Mouse (Mus musculus) frontal cortex, postnatal 25 days (tissue): ENCODE data around the gene Gpr37l1.
"Not testable (repeated sequence)": the region's sequence is repeated elsewhere in the genome, so short reads cannot be mapped to it uniquely, and the experiment has no call there.

Source experiments
- DNase-seq, 2 experiments: peaks; one replicate each; pipeline ENCODE4 v3.0.0; 2022; ENCODE audit warnings: low spot score in 2 of 2

Gpr37l1 gene

GRCm38 (mm10) chr1:135167435-135167834 lies at the start of gene Gpr37l1:
Gene Gpr37l1, minus strand, starts transcription at chr1:135167681.
- no peak for DNase-seq

DNA sequence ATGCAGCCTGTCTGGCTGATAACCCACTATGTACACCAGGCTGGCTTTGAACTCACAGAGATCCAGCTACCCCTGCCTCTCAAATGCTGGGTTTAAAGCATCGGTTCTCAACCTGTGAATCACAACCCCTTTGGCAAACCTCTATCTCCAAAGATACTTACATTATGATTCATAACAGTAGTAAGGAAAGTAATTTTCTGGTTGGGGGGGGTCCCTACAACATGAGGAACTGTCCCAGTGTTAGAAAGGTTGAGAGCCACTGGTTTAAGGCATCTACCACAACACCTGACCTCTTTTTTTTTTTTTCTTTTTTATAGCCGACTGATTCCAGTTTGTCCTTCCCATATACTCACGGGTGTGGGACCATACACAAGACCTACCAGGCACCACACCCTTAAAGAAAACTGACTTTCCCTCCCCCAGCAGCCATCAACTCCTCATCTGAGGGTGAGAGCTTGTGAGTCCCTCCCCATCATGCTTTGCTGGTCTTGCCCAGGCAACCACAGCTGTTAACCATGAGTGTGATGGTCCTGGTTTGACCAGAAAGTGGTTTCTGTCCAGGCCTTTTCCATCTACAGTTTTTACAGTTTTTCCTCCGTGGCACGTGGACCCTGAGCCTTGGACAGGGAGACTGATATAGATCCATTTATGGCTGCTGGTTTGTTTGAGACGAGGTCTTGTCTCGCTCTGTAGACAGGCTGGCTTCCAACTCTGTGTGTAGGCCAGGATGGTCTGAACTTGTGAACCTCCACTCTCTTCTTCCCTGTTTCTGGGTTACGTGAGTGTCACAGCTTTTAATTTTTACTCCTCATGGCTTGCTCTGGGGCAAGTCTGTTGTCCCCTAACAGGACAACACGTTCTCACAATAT lies 46.5 kb upstream of the Gpr37l1 start:
- DNase-seq, result no peak

GRCm38 (mm10) chr1:135210421-135210820 lies 42.9 kb upstream of the Gpr37l1 start:
- DNase-seq, result no peak

GRCm38 (mm10) chr1:135208716-135209115 lies 41.2 kb upstream of the Gpr37l1 start:
- no peak for DNase-seq

DNA sequence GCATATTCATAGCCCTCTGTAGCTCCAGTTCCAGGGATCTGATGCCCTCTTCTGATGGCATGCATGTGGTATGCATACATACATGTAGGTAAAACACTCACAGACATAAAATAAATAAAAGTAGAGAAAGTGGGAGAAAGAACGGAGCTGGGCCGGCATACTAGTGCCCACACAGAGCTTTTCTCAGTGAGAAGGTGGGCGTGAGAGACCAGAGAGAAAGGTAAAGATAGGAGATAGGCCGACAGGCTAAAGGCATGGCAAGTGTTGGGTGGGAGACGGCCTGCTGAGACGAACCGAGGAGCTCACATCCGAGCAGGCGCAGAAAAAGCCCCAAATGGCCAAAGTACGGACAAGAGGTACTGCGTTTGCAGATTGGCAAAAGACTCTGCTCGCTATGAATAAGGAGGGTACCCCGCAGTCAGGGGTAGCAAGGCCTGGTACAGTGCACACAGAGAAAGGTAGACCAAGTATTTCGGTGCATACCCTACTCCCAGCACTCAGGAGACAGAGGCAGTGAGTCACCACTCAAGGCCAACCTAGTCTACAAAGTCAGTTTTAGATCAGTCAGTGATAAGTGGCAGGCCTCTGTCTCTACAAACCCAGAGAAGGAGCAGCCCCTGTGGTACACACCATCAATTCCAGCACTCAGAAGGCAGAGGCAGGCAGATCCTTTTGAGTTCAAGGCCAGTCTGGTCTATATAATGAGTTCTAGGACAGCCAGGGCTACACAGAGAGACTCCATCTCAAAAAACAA lies 39.3 kb upstream of the Gpr37l1 start:
- DNase-seq, result no peak

GRCm38 (mm10) chr1:135205257-135205656 lies 37.8 kb upstream of the Gpr37l1 start:
- DNase-seq, result no peak

DNA sequence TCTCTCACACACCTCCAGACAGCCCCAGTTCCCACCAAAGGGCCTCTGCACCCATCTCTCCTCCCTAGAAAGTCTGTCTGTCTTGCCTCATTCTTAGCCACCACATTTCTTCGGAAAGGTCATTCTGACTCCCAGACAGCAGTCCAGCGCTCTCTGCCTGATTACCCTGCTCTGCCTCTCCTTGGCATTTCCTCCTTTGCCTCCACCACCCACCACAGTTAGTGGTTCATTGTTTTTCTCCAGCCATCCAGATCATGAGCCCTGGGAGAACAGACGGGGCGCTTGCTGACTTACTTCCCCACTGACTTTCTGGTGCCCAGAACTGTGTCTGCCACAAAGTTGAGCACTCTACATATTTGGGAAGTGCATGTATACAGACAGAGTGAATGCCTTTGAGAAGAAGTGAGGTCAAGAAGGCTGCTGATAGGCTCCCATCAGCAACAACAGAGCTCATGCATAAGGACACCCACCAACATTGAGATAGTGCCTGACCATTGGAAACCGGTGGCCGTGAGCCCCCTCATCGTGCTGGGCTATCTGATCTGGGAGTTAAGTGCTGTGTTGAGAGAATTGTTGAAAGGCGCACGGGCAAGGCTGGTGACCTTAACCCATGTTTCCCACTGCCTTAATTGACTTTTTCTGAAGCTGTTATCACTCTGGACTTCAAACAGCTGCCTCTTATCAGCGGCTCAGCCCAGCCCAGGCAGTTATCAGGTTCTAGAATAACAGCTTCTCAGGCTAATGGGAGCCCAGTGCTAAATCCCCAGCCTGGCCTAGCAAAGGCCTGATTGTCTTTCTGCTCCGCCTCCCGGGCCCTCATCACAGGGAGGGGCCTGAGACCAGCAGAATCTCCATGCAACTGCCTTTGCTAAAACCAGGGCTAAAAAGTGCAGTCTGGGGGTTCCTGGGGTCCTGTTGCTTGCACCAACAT lies 37.0 kb upstream of the Gpr37l1 start:
- DNase-seq, result no peak

DNA sequence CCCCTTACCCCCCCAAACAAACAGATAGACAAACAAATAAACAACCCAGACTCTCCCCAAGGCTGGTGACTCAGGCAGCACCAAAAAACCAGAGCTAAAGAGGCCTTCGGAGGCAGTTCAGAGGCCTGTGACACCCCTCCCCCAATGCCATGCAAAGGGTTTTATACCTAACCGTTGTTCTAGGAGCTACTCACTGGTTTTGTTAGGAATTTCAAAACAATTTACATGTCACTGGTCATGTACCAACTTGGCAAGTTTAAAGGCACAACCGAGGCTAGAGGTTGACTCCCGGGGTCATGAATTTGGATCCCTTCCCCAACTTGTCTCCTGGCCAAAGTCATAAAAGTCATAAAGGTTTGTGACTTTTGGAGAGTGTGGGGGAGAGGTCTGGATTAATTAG lies 32.9 kb upstream of the Gpr37l1 start:
- DNase-seq, result no peak

DNA sequence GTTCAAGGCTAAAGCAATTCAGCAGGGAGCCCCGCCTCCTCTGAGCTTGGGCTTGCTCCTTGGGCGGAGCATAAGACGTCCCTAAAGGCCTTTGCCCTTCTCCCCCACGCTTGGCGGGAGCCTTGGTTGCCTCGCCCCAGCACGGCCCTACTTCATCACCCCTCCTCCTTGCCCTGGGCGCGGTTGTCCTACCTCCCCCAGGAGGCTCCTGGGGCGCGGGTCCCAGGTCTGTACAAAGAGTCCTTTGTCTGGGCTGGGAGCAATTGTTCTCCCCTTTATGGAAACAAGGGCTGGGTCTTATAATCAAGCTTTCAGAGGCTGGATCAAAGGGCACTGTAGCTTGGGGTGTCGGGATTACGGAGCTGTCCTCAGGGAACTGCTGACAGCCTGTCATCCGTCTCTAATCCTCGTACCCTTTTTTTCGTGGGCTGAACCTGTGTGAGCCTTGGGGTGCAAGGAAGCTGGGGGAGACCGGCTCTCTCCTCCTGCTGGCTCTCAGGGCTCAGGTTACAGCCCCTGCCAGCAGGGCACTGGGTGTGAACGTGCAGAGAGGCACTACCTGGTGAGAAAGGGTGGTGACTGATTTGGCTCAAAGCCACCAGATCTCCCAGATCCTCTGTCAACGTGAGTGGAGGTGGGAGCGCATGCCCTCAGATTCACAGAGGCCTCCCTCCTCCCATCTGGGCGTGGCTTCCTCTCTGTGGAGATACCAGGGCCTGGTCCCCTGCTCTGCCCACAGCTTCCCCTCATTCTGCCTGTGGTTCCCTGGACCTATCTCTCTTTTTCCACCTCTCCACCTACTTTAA lies 31.7 kb upstream of the Gpr37l1 start:
- DNase-seq, result no peak

GRCm38 (mm10) chr1:135198412-135198811 lies 30.9 kb upstream of the Gpr37l1 start:
- DNase-seq, result no peak

- DNase-seq, result no peak
Measured at GRCm38 (mm10) chr1:135195907-135196440, 28.5 kb upstream of the Gpr37l1 start.

GRCm38 (mm10) chr1:135194335-135194734 lies 26.9 kb upstream of the Gpr37l1 start:
- not testable (repeated sequence) for DNase-seq

- DNase-seq, result no peak
Measured at GRCm38 (mm10) chr1:135189186-135189585, 21.7 kb upstream of the Gpr37l1 start.

GRCm38 (mm10) chr1:135188197-135188596 lies 20.7 kb upstream of the Gpr37l1 start:
- DNase-seq, result no peak

- DNase-seq, result not testable (repeated sequence)
Measured at GRCm38 (mm10) chr1:135187016-135187415, 19.5 kb upstream of the Gpr37l1 start.

- DNase-seq, result no peak
Measured at GRCm38 (mm10) chr1:135186427-135186826, 18.9 kb upstream of the Gpr37l1 start.

DNA sequence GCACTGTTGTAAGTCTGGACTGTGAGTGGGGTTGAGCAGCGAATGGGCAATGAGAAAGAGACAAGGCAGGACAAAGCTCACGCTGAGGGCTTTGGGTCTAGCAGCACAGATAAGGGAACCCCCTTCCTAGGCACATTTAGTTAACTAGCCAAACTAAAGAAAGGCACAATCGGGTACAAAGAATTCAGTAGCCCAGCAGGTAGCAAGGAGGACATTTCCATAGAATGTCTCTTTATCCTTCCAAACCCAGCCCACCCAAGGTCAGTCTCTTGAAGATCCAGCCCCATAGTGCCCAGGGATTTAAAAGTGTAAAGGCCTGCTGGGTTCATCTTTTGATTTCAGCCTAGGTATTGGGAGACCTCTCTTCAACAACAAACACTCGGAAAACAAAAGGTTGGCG lies 18.5 kb upstream of the Gpr37l1 start:
- DNase-seq, result no peak

DNA sequence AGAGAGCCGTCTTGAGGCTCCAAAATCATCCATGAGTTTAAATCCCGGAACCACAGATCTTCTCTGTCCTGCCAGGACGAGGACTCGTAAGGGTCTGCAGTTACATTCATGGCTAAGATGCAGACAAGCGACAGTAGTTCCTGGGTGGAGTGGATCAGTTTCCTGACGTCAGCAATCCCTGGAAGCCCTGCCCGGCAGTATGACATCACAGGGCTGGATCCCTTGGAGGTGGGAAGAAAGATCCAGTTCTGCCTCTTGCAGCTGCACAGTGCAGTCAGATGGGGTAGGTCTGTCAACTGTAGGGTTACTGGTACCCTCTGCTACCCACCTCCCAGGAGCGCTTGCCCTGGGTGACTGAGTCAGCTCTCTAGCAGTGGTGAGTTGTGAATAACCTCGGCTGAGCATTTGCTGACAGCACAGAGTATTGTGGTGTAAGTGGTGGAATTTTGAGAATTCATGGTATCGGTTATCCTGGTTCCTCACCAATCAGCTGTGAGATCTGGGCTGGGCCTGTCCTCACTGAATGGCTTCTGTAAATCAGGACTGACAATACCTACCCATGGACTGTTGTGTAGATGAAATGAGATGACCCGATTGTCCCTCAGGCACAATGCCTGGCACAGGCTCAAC lies 16.6 kb upstream of the Gpr37l1 start:
- DNase-seq, result no peak

GRCm38 (mm10) chr1:135183448-135183847 lies 16.0 kb upstream of the Gpr37l1 start:
- no peak for DNase-seq

GRCm38 (mm10) chr1:135182975-135183374 lies 15.5 kb upstream of the Gpr37l1 start:
- no peak for DNase-seq
